Mouse (Mus musculus): ENCODE measurements around the gene Parp16. TPM values are rescaled to one million over a fixed set of nuclear protein-coding genes. Genes with fewer than 3 reads are reported as not detected.

Parp16 gene
- total and polyA plus RNA-seq, 3 experiments, result 0.44 to 1.7 (median 0.81) TPM

DNA sequence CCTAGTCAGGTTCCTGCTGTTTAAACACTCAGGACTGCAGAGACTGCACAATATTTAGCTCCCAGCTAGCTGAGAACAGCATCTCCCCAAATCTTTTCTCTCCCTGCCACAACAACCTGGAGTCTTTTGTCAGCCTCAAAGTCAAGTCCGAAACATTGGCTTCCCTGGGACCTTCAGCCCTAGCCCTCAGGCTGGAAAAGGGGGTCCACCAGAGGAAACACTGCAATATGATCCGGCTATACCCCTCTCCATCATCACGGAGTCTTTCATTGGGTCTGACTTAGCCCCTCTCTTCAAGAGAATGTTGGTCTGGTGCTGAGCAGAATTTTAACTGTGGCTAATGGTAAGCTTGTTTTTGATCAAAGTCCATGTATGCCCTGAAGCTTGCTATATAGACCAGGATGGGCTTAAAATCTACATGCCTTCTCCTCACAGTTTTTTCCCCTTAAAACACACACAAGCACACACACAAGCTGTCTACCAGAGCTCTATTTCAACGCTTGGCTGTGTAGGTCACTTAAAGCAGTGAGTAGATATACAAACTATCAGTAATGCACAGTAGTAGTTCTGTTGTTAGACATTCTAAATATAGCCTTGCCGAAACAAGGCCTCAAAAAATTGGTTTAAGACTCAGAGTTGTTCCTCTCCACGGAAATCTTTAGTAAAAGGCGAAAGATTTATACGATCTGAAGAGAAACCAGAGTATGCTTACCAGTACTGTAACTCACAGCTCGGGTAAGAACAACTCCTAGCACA is 1.0 kb downstream of the Parp16 start (continued):
- TF ChIP-seq POLR2AphosphoS2 (IDR thresholded peaks at IDR 0.05; ENCODE audit: low read depth, low read length) (peak; percentile 100), UBTF (IDR thresholded peaks at IDR 0.05; ENCODE audit: low read depth, low read length) (no peak), KAT2A (IDR thresholded peaks at IDR 0.05; ENCODE audit: insufficient replicate concordance, low read length) (0 out of 2 replicates have a peak, but pooled peaks have one; percentile 25), CHD2 (IDR thresholded peaks at IDR 0.05; ENCODE audit: low read length) (peak; percentile 87), MXI1 (IDR thresholded peaks at IDR 0.05; ENCODE audit: low read depth, low read length) (peak; percentile 74; the same call in 1 of the 2 replicates), MEF2A (IDR thresholded peaks at IDR 0.05; ENCODE audit: borderline replicate concordance, low read depth, low read length) (peak; percentile 92), ZMIZ1 (IDR thresholded peaks at IDR 0.05; ENCODE audit: low read depth, low read length) (peak; percentile 100), MAZ (IDR thresholded peaks at IDR 0.05; ENCODE audit: low read depth, low read length) (peak; percentile 65), PAX5 (IDR thresholded peaks at IDR 0.05; ENCODE audit: low read length) (no peak), ZC3H11A (IDR thresholded peaks at IDR 0.05; ENCODE audit: low read depth, low read length) (peak; percentile 55; the same call in 1 of the 2 replicates)

- peak overlapping the region; percentile 81 for H3K4me2 ChIP-seq (ENCODE audit: insufficient read depth, low read depth, poor library complexity, severe bottlenecking)
- H3K27me3 ChIP-seq (replicated peaks), result peaks cover 2% of the 10 kb centered on the region
- peak; percentile 84 for DNase-seq (ENCODE audit: extremely low read depth)
- no peaks in the 10 kb centered on the region for H3K36me3 ChIP-seq (replicated peaks in 1 of 2; ENCODE audit: control insufficient read depth in 1 of 2, insufficient read depth in 1 of 2, low read length in 1 of 2)
- no peak overlapping the region; the same call in 1 of the 2 replicates for H3K9ac ChIP-seq (ENCODE audit: insufficient read depth, low read depth)
- dilution Hi-C loops (cut with MboI; ENCODE audit: extremely low pct_ligation_motif_present, extremely low pct_unique_long_range_greater_than_20kb, low sequenced_read_pairs), result no loop called here
- H3K27ac ChIP-seq (ENCODE audit: insufficient read depth, low read depth), result no peak overlapping the region
- H3K79me2 ChIP-seq (replicated peaks; ENCODE audit: control insufficient read depth, extremely low read depth, insufficient read depth, poor library complexity, severe bottlenecking), result no peaks in the 10 kb centered on the region
- in situ Hi-C loops (cut with MboI; ENCODE audit: low pct_ligation_motif_present, low pct_unique_long_range_greater_than_20kb, low sequenced_read_pairs), result no loop called here
- peaks cover 13 to 41% of the 10 kb centered on the region in 2 experiments for H3K4me1 ChIP-seq (ENCODE audit: control insufficient read depth in 1 of 2, insufficient read depth in 2 of 2)
- H3K9me3 ChIP-seq (replicated peaks; ENCODE audit: low read length), result no peaks in the 10 kb centered on the region
- no peak for TF ChIP-seq ZC3H11A (IDR thresholded peaks at IDR 0.05; ENCODE audit: low read depth, low read length)
- TF ChIP-seq POLR2A (IDR thresholded peaks at IDR 0.05; ENCODE audit: low read depth, low read length), result no peak
- no peak for TF ChIP-seq KAT2A (IDR thresholded peaks at IDR 0.05; ENCODE audit: insufficient replicate concordance, low read length)
- no peak for TF ChIP-seq ZMIZ1 (IDR thresholded peaks at IDR 0.05; ENCODE audit: low read depth, low read length)
- no peak for TF ChIP-seq ZKSCAN1 (IDR thresholded peaks at IDR 0.05; ENCODE audit: borderline replicate concordance, low read depth, low read length)
- no peak; the same call in 1 of the 2 replicates for TF ChIP-seq MAZ (IDR thresholded peaks at IDR 0.05; ENCODE audit: low read depth, low read length)
- peak; percentile 30 for TF ChIP-seq RAD21 (IDR thresholded peaks at IDR 0.05; ENCODE audit: low read depth, low read length)
- TF ChIP-seq BHLHE40 (IDR thresholded peaks at IDR 0.05; ENCODE audit: low read depth, low read length), result peak; percentile 91
- TF ChIP-seq ETS1 (conservative IDR thresholded peaks at IDR 0.05; ENCODE audit: low read depth, low read length), result peak; percentile 41; the same call in 1 of the 2 replicates
- no peak for TF ChIP-seq JUND (conservative IDR thresholded peaks at IDR 0.05; ENCODE audit: low read depth, low read length)
- no peak for TF ChIP-seq MYC (IDR thresholded peaks at IDR 0.05; ENCODE audit: low read depth, low read length)
- no peak for TF ChIP-seq USF1 (IDR thresholded peaks at IDR 0.05; ENCODE audit: low read depth, low read length)
- TF ChIP-seq MEF2A (IDR thresholded peaks at IDR 0.05; ENCODE audit: borderline replicate concordance, low read depth, low read length), result no peak
- no peak for TF ChIP-seq NELFE (IDR thresholded peaks at IDR 0.05; ENCODE audit: low read depth, low read length)
- no peak for TF ChIP-seq E2F4 (IDR thresholded peaks at IDR 0.05; ENCODE audit: insufficient replicate concordance, low read depth, low read length)
- no peak for TF ChIP-seq CHD2 (IDR thresholded peaks at IDR 0.05; ENCODE audit: low read length)
- peak; percentile 80 for TF ChIP-seq SMC3 (IDR thresholded peaks at IDR 0.05; ENCODE audit: low read depth, low read length)
- no peak for TF ChIP-seq CHD1 (IDR thresholded peaks at IDR 0.05; ENCODE audit: low read depth, low read length)
- no peak for TF ChIP-seq MAFK (IDR thresholded peaks at IDR 0.05; ENCODE audit: insufficient replicate concordance, low read length)
- no peak for TF ChIP-seq TCF12 (IDR thresholded peaks at IDR 0.05; ENCODE audit: low read depth, low read length)
- TF ChIP-seq CTCF (conservative IDR thresholded peaks at IDR 0.05 in 1 of 2, IDR thresholded peaks at IDR 0.05 in 1 of 2; ENCODE audit: low read depth in 2 of 2, low read length in 2 of 2), result peak in 1 of 2 experiments; percentile 85; a peak in 2 of 4 replicates
- H3K4me3 ChIP-seq (replicated peaks in 1 of 3; ENCODE audit: low read depth in 2 of 3, low read length in 2 of 3, poor library complexity in 1 of 3), result no peak overlapping the region
Observed at GRCm38 (mm10) chr9:65196738-65197569, 1.8 kb downstream of the Parp16 start.
